7 mouse cellular contexts compared by ENCODE assay signal in the genomic region with DNA sequence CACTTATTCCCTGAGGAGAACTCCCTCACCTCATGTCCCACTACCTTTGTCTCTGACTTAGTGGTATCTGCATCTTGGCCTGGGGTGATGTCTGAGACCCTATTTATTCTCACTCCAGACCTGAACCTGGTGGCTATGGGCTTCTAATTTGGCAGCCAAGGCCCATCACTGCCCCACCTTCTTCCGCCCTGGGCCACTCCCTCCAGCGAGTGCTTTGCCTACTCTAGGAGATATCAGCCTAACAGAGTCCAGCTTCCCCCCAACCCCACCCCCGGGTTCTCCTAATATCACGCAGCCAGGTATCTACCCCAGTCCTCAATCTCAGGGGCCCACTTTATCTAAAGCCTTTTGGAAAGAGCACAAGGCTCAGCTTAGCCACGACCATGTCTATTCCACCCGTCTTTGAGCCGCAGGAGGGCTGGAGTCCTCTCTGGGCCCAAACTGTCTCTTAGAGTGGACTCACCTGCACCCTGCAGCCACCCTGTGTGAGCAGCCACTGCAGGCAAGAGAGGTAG. TPM values are rescaled to one million over a fixed set of nuclear protein-coding genes. Genes with fewer than 3 reads are reported as not detected.
DNase-seq lines count a peak whose midpoint lies in the region; ATAC-seq and TF ChIP-seq lines count a peak whose summit lies in the region.

No protein-coding gene starts in this region.

- no peak for TF ChIP-seq CTCF in lung, postnatal 0 days (IDR thresholded peaks at IDR 0.05)

- DNase-seq in lung, postnatal 0 days (ENCODE audit: low spot score): no peak
- DNase-seq in lung, postnatal 10 days: no peak
- no peak for DNase-seq in urinary bladder, postnatal 10 days (ENCODE audit: low spot score)
- DNase-seq in ovary, adult 18-20 months (ENCODE audit: low spot score): no peak

- H3K9ac ChIP-seq in lung, postnatal 0 days (replicated peaks; ENCODE audit: low read depth): no peak overlapping the region
- H3K9ac ChIP-seq in forebrain, embryonic 15.5 days (replicated peaks): no peak overlapping the region
- H3K9ac ChIP-seq in limb, embryonic 15.5 days: no peak overlapping the region
- H3K9ac ChIP-seq in stomach, embryonic 15.5 days: no peak overlapping the region

- TF ChIP-seq EP300 in lung, postnatal 0 days (IDR thresholded peaks at IDR 0.05): no peak

- peaks cover 24% of the 10 kb centered on the region for H3K27me3 ChIP-seq in lung, postnatal 0 days (replicated peaks; ENCODE audit: insufficient read depth, low read length)
- H3K27me3 ChIP-seq in forebrain, embryonic 15.5 days: peaks cover 53% of the 10 kb centered on the region
- H3K27me3 ChIP-seq in limb, embryonic 15.5 days: peaks cover 72% of the 10 kb centered on the region
- H3K27me3 ChIP-seq in stomach, embryonic 15.5 days (replicated peaks): peaks cover 44% of the 10 kb centered on the region

- WGBS in lung, postnatal 0 days: 22% methylated on average over 7 of the region's 7 CpGs
- 23% methylated on average over 7 of the region's 7 CpGs for WGBS in forebrain, embryonic 15.5 days
- WGBS in limb, embryonic 15.5 days: 23% methylated on average over 7 of the region's 7 CpGs
- WGBS in stomach, embryonic 15.5 days: 23% methylated on average over 7 of the region's 7 CpGs

- H3K4me2 ChIP-seq in lung, postnatal 0 days (replicated peaks; ENCODE audit: low read depth, low read length): peak overlapping the region; percentile 63
- peak overlapping the region; percentile 35 for H3K4me2 ChIP-seq in forebrain, embryonic 15.5 days (replicated peaks)
- peak overlapping the region; percentile 53 for H3K4me2 ChIP-seq in limb, embryonic 15.5 days
- H3K4me2 ChIP-seq in stomach, embryonic 15.5 days: peak overlapping the region; percentile 71

- peaks cover 3% of the 10 kb centered on the region for H3K4me1 ChIP-seq in lung, postnatal 0 days (ENCODE audit: insufficient read depth, low read depth, low read length)
- H3K4me1 ChIP-seq in forebrain, embryonic 15.5 days: peaks cover 16% of the 10 kb centered on the region
- H3K4me1 ChIP-seq in limb, embryonic 15.5 days: peaks cover 17% of the 10 kb centered on the region
- peaks cover 12% of the 10 kb centered on the region for H3K4me1 ChIP-seq in stomach, embryonic 15.5 days

- no peaks in the 10 kb centered on the region for H3K9me3 ChIP-seq in lung, postnatal 0 days (ENCODE audit: low read length)
- no peaks in the 10 kb centered on the region for H3K9me3 ChIP-seq in forebrain, embryonic 15.5 days
- H3K9me3 ChIP-seq in limb, embryonic 15.5 days: no peaks in the 10 kb centered on the region
- H3K9me3 ChIP-seq in stomach, embryonic 15.5 days: no peaks in the 10 kb centered on the region

- no peak overlapping the region for H3K27ac ChIP-seq in lung, postnatal 0 days (ENCODE audit: low read length)
- no peak overlapping the region for H3K27ac ChIP-seq in forebrain, embryonic 15.5 days (replicated peaks)
- no peak overlapping the region for H3K27ac ChIP-seq in limb, embryonic 15.5 days
- no peak overlapping the region for H3K27ac ChIP-seq in stomach, embryonic 15.5 days

- H3K36me3 ChIP-seq in lung, postnatal 0 days (ENCODE audit: insufficient read depth, low read length): no peaks in the 10 kb centered on the region
- no peaks in the 10 kb centered on the region for H3K36me3 ChIP-seq in forebrain, embryonic 15.5 days
- H3K36me3 ChIP-seq in limb, embryonic 15.5 days: no peaks in the 10 kb centered on the region
- H3K36me3 ChIP-seq in stomach, embryonic 15.5 days: no peaks in the 10 kb centered on the region

- no peak for ATAC-seq in lung, postnatal 0 days
- no peak for ATAC-seq in forebrain, embryonic 15.5 days (replicated peaks)
- no peak for ATAC-seq in limb, embryonic 15.5 days (ENCODE audit: insufficient number of reproducible peaks, low FRiP score, low TSS enrichment, low read depth)
- no peak for ATAC-seq in stomach, embryonic 15.5 days (ENCODE audit: insufficient read depth, low FRiP score, low read depth)

- peak overlapping the region; percentile 29 for H3K4me3 ChIP-seq in lung, postnatal 0 days (ENCODE audit: low read depth, low read length)
- H3K4me3 ChIP-seq in forebrain, embryonic 15.5 days: peak overlapping the region; percentile 27
- peak overlapping the region; percentile 37 for H3K4me3 ChIP-seq in limb, embryonic 15.5 days
- peak overlapping the region; percentile 42 for H3K4me3 ChIP-seq in stomach, embryonic 15.5 days (replicated peaks)

RNA-seq across cellular contexts. Expression of a gene that starts 0.7 kb away (rescaled TPM):
- 2.0 and 3.1 TPM in 2 replicates for polyA plus RNA-seq in lung, postnatal 0 days (2015; fragmentation: Nextera tagmentation; extraction: Ambion mirVana)
- 0.09 and 0.10 TPM in 2 replicates for polyA plus RNA-seq in forebrain, embryonic 15.5 days (2015; fragmentation: Nextera tagmentation; extraction: Ambion mirVana)
- polyA plus RNA-seq in limb, embryonic 15.5 days (2015; fragmentation: Nextera tagmentation; extraction: Ambion mirVana): 1.9 and 2.2 TPM in 2 replicates
- 15.9 and 19.2 TPM in 2 replicates for polyA plus RNA-seq in stomach, embryonic 15.5 days (2015; fragmentation: Nextera tagmentation; extraction: Ambion mirVana)

RNA-seq across cellular contexts. Expression of a gene that starts 7.2 kb away (rescaled TPM):
- polyA plus RNA-seq in lung, postnatal 0 days (2015; fragmentation: Nextera tagmentation; extraction: Ambion mirVana): 0.26 and 0.33 TPM in 2 replicates
- not detected in 2 replicates for polyA plus RNA-seq in forebrain, embryonic 15.5 days (2015; fragmentation: Nextera tagmentation; extraction: Ambion mirVana)
- polyA plus RNA-seq in limb, embryonic 15.5 days (2015; fragmentation: Nextera tagmentation; extraction: Ambion mirVana): 0.12 and 0.14 TPM in 2 replicates
- 0.43 and 0.44 TPM in 2 replicates for polyA plus RNA-seq in stomach, embryonic 15.5 days (2015; fragmentation: Nextera tagmentation; extraction: Ambion mirVana)

RNA-seq across cellular contexts. Expression of a gene that starts 26.4 kb away (rescaled TPM):
- polyA plus RNA-seq in lung, postnatal 0 days (2015; fragmentation: Nextera tagmentation; extraction: Ambion mirVana): 59.2 and 63.4 TPM in 2 replicates
- 210 and 219 TPM in 2 replicates for polyA plus RNA-seq in forebrain, embryonic 15.5 days (2015; fragmentation: Nextera tagmentation; extraction: Ambion mirVana)
- 52.6 and 57.3 TPM in 2 replicates for polyA plus RNA-seq in limb, embryonic 15.5 days (2015; fragmentation: Nextera tagmentation; extraction: Ambion mirVana)
- 60.0 and 63.1 TPM in 2 replicates for polyA plus RNA-seq in stomach, embryonic 15.5 days (2015; fragmentation: Nextera tagmentation; extraction: Ambion mirVana)

RNA-seq across cellular contexts. Expression of a gene that starts 35.8 kb away (rescaled TPM):
- 1.2 and 1.4 TPM in 2 replicates for polyA plus RNA-seq in lung, postnatal 0 days (2015; fragmentation: Nextera tagmentation; extraction: Ambion mirVana)
- 0.53 and 1.0 TPM in 2 replicates for polyA plus RNA-seq in forebrain, embryonic 15.5 days (2015; fragmentation: Nextera tagmentation; extraction: Ambion mirVana)
- polyA plus RNA-seq in limb, embryonic 15.5 days (2015; fragmentation: Nextera tagmentation; extraction: Ambion mirVana): 1.1 and 1.2 TPM in 2 replicates
- 0.84 and 1.4 TPM in 2 replicates for polyA plus RNA-seq in stomach, embryonic 15.5 days (2015; fragmentation: Nextera tagmentation; extraction: Ambion mirVana)
